Mouse (Mus musculus) adrenal gland, postnatal 10 days (tissue): Measurements from ENCODE around the gene Sbp. TPM values are rescaled to one million over a fixed set of nuclear protein-coding genes. Genes with fewer than 3 reads are reported as not detected.

Experiments used
- DNase-seq: peaks from one replicate; pipeline ENCODE4 v3.0.0; 2021; ENCODE audit warnings: mixed read lengths
- total RNA-seq, 2 experiments: library from RNA; stranded (reverse); gene quantifications; 2 replicates each; pipeline ENCODE4 v1.2.3; 2021

Gene Sbp
- total RNA-seq, 2 experiments from 2014 or later = not detected

- no peak for DNase-seq
Measured at GRCm38 (mm10) chr17:23992789-23993553, 51.5 kb downstream of the Sbp start.

GRCm38 (mm10) chr17:23993559-23994428, 52.3 kb downstream of the Sbp start:
- peak; percentile 97 for DNase-seq

DNA sequence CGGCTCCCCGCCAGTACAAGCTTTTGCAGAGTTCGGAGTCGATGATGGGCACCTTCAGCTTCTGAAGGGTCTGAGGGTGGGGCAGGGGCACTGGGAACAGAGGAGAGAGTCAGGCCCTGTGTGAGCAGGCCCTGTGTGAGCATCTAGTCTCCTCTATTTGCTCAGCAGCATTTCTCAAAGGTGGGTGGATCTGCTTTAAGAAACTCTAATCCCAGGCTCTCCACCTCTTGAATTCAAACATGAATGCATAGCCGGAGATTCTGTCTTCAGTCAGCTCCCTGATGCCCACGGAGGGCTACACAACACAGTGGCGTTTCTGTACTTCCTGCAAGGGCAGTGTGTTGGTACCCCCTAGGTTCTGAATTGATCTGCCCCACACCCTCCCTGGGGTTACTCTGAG, 53.2 kb downstream of the Sbp start:
- no peak for DNase-seq

Other genes with a start within 250 kb of the Sbp start
- 1 to 10 TPM in 1 of 2 experiments, under 1 TPM in 1; 0.67 to 1.1 TPM for gene 1520401A03Rik, start 218.9 kb upstream of the Sbp start, total RNA-seq
- gene Pkmyt1, start 215.3 kb upstream of the Sbp start, total RNA-seq = 10 to 100 TPM in 1 of 2 experiments, 1 to 10 TPM in 1; 9.1 to 12.8 TPM
- gene Paqr4, start 200.8 kb upstream of the Sbp start, total RNA-seq = 10 to 100 TPM; 12.6 to 14.9 TPM
- not detected for gene Kremen2, start 195.8 kb upstream of the Sbp start, total RNA-seq
- gene Flywch1, start 170.1 kb upstream of the Sbp start, total RNA-seq = 10 to 100 TPM; 43.9 to 49.0 TPM
- gene Flywch2, start 155.6 kb upstream of the Sbp start, total RNA-seq = 1 to 10 TPM; 8.0 to 9.5 TPM
- gene Srrm2, start 151.1 kb upstream of the Sbp start, total RNA-seq = 100 to 1,000 TPM; 365 to 601 TPM
- 100 to 1,000 TPM; 333 to 378 TPM for gene Elob, start 112.5 kb upstream of the Sbp start, total RNA-seq
- not detected for gene Prss33, start 105.6 kb upstream of the Sbp start, total RNA-seq
- gene Prss32, start 97.8 kb upstream of the Sbp start, total RNA-seq = not detected
- gene Prss41, start 97.5 kb upstream of the Sbp start, total RNA-seq = under 1 TPM; 0.21 to 0.58 TPM
- gene Prss21, start 73.6 kb upstream of the Sbp start, total RNA-seq = not detected
- not detected for gene Dcpp1, start 60.8 kb upstream of the Sbp start, total RNA-seq
- gene Dcpp2, start 60.8 kb upstream of the Sbp start, total RNA-seq = not detected
- not detected for gene Dcpp3, start 24.2 kb upstream of the Sbp start, total RNA-seq
- gene Sbpl, start 13.6 kb downstream of the Sbp start, total RNA-seq = not detected
- gene Prss30, start 38.9 kb downstream of the Sbp start, total RNA-seq = under 1 TPM in 1 of 2 experiments, not detected in 1; 0.24 TPM
- not detected for gene Prss22, start 56.4 kb downstream of the Sbp start, total RNA-seq
- gene Prss27, start 96.5 kb downstream of the Sbp start, total RNA-seq = under 1 TPM; 0.70 to 0.99 TPM
- 10 to 100 TPM; 19.1 to 23.0 TPM for gene Kctd5, start 131.8 kb downstream of the Sbp start, total RNA-seq
- 10 to 100 TPM; 46.8 to 53.3 TPM for gene Pdpk1, start 209.3 kb downstream of the Sbp start, total RNA-seq
- 10 to 100 TPM; 36.6 to 44.2 TPM for gene Amdhd2, start 222.1 kb downstream of the Sbp start, total RNA-seq
- gene Atp6v0c, start 228.0 kb downstream of the Sbp start, total RNA-seq = 100 to 1,000 TPM; 286 to 329 TPM